Mouse (Mus musculus) neutrophil, adult 5-6 weeks (primary cell): ENCODE results near the gene Gba. TPM values are rescaled to one million over a fixed set of nuclear protein-coding genes. Genes with fewer than 3 reads are reported as not detected.
"Not testable (repeated sequence)": the region's sequence is repeated elsewhere in the genome, so short reads cannot be mapped to it uniquely, and the experiment has no call there.

Source experiments
- ATAC-seq: fragments of 151-379, 151-347 bp; 2 replicates; pipeline ENCODE4 v1.8.0; 2017; ENCODE audit warnings: mild to moderate bottlenecking, moderate TSS enrichment; ENCODE audit not compliant: insufficient number of reproducible peaks, poor library complexity, low FRiP score, severe bottlenecking; ENCODE audit errors: extremely low read depth
- total RNA-seq: library from RNA; stranded (forward); fragments of 200-1000 nt; gene quantifications from 2 replicates; pipeline ENCODE4 v1.2.3, GENCODE M21; 2017

Gene Gba
- total RNA-seq, 1 experiment from 2014 or later = 76.0 TPM

GRCm38 (mm10) chr3:89210162-89210561 lies 7.4 kb downstream of the Gba start:
- no peak for ATAC-seq

- ATAC-seq = no peak
Measured at GRCm38 (mm10) chr3:89210731-89211130, 8.0 kb downstream of the Gba start.

DNA sequence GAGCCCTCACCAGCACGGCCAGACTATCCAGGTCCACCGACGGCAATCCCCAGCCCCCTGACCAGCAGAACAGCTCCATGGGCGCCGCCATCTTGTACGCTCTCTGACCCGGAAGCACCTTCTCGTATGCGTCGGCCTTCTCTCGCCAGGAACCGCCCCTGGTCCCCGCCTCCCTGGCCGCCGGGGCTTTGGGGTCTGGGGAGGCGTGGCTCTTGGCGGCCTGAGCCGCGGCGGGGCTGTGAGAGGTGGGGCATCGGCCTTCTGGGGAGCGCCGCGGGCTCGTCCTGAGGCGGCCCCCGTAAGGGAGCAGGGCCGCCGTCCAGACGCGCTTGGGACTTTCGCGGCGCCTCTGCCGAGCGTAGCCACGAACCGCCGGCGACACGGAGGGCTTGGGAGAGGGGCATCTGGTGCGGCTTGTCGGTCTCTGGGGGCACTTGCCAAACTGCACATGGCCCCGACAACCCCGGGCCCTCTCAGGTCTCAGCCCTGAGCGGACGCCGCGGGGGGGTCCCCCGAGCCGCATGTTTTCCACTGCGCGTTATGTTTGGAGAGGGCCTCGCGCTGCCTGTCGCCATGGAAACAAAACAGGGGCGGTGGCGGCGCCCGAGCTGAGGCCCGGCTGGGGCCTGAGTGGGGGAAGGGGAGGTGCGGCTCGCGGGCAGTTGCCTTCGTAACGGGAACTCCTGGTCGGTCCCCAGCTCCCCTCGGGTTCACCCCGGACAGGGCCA lies 11.2 kb downstream of the Gba start:
- ATAC-seq = peak; percentile 72

- no peak for ATAC-seq
Measured at GRCm38 (mm10) chr3:89214681-89215411, 12.1 kb downstream of the Gba start, which contains the start of gene Thbs3. Gene Thbs3, plus strand, starts transcription at chr3:89215180.

- peak; percentile 69 for ATAC-seq
Measured at GRCm38 (mm10) chr3:89215853-89216252, 13.1 kb downstream of the Gba start.

DNA sequence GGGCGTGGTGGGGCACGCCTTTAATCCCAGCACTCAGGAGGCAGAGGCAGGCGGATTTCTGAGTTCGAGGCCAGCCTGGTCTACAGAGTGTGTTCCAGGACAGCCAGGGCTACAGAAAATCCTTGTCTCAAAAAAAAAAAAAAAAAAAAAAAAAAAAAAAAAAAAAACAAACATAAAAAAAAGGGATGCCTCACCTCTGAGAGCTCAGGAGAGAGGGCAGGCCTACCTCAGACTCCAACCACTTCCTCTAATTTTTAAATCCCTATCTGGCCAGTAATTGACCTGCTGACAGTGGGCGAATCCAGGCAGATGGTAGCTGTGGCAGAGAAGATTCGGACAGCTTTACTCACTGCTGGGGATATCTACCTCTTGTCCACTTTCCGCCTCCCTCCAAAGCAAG lies 13.7 kb downstream of the Gba start:
- not testable (repeated sequence) for ATAC-seq

GRCm38 (mm10) chr3:89218271-89218670 lies 15.5 kb downstream of the Gba start:
- no peak for ATAC-seq

DNA sequence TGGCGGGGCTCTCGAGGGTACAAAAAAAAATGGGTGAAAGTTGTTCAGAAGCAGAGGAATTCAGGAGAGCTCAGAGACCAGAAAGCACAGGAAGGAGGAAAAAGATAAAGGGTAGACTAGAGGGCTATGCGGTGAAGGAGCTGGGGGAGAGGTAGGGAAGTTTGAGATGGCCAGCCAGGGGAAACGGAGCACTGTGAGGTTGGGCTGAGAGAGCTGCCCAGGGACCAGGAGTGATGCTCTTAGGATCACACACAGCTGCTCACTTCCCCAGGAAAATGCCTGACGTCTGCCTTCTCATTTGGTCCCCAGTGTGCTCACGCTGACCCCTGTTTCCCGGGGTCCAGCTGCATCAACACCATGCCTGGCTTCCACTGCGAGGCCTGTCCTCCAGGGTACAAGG lies 16.8 kb downstream of the Gba start:
- ATAC-seq = no peak

DNA sequence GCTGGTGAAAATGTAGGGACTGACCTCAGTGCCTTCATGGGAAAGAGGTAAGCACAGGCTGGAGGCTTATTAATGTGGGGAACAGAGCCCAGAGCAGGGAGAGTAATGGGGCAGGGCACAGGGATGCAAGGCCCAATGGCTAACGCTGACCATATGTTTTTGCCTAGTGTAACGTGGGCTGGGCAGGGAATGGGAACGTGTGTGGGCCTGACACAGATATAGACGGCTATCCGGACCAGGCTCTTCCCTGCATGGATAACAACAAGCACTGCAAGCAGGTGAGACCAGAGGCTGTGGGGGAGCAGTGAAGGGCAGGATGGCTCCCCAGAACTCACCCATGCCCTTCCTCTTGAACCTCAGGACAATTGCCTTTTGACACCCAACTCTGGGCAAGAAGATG lies 18.4 kb downstream of the Gba start:
- no peak for ATAC-seq

GRCm38 (mm10) chr3:89224796-89225195 lies 22.1 kb downstream of the Gba start:
- ATAC-seq = no peak

- no peak for ATAC-seq
Measured at GRCm38 (mm10) chr3:89225321-89225815, 22.6 kb downstream of the Gba start.

DNA sequence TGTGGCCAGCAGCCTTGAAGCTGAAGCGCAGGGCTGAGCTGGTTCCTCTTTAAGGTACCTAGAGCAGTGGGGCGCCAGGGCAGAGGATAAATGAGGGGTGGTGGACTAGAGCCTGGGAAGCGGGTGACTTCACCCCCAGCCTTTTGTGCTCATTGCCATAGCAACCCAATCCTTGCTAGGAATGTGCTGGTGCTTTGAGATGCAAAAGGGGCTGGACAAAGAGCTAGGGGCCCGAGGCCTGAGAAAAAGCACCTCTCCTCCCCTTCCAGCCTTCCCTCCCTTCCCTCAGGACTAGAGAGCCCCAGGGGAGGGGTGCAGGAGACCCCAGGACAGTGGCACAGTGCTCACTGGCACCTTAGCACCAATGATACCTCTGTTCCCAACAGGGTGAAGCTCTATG lies 23.2 kb downstream of the Gba start:
- ATAC-seq = no peak

GRCm38 (mm10) chr3:89226361-89226760 lies 23.6 kb downstream of the Gba start:
- ATAC-seq = no peak

DNA sequence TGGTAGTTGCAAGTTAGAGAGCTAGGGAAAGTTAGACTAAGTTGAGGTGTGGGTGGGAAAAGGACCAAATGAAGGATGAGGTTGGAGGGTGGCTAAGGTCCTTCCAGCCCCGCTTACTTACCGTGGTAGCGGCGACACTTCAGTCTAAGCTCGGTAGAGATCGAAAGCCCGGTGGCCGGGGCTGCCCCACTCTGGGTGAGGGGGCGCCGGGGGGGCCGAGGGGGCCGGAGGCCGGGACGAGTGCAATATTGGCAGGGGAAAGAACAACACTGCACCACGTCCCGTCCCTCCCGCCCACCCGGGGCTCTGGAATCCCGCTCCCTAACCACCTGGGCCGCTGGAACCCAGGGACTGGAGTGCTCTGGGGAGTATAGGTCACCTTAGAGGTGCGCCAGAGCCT lies 24.2 kb downstream of the Gba start, which contains the start of gene Mtx1:
TSS of gene Mtx1 (minus strand) at position 189 of the 400 bp plus-strand sequence.
- ATAC-seq = no peak

- ATAC-seq = 0 out of 2 replicates have a peak, but pooled peaks have one; percentile 7
Measured at GRCm38 (mm10) chr3:89227307-89228179, 24.8 kb downstream of the Gba start.

GRCm38 (mm10) chr3:89228180-89228549 lies 25.4 kb downstream of the Gba start:
- ATAC-seq = peak; percentile 82

GRCm38 (mm10) chr3:89228836-89229235 lies 26.1 kb downstream of the Gba start, which contains the start of gene Muc1:
Gene Muc1, plus strand, starts transcription at chr3:89229057.
- no peak for ATAC-seq

DNA sequence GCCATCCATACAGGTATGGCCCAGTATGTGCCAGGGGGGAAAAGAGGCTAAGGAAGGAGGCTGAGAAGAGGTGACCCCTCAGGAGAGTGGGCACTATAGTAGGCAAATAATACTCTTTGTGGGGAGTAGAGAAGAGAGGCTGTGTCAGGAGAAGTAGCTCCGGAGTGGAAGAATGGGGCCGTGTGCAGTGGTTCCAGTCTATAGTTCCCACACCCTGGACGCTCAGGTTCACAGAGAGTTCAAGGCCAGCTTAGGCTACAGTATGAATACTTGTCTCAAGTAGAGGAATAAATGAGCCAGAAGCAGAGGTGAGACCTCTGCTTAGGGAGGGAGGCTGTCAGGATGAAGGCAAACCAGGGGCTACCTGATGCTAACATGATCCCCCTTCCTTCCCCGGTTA lies 26.5 kb downstream of the Gba start:
- ATAC-seq = no peak

DNA sequence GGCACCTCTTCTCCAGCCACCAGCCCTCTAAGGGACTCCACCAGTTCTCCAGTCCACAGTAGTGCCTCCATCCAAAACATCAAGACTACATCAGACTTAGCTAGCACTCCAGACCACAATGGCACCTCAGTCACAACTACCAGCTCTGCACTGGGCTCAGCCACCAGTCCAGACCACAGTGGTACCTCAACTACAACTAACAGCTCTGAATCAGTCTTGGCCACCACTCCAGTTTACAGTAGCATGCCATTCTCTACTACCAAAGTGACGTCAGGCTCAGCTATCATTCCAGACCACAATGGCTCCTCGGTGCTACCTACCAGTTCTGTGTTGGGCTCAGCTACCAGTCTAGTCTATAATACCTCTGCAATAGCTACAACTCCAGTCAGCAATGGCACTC lies 27.8 kb downstream of the Gba start:
- no peak for ATAC-seq
